Mouse (Mus musculus) hindbrain, embryonic 10.5 days (tissue): ENCODE data around the gene Ago3. TPM values are rescaled to one million over a fixed set of nuclear protein-coding genes. Genes with fewer than 3 reads are reported as not detected.

Source experiments
- DNase-seq: peaks from one replicate; pipeline ENCODE4 v3.0.0-alpha.2; 2017; ENCODE audit warnings: low spot score
- H3K27ac ChIP-seq: fragments of 300-500 bp; sonication (generic); 2 replicates; pipeline ENCODE4 v1.5.1; 2016; ENCODE audit warnings: mild to moderate bottlenecking, moderate library complexity
- H3K27me3 ChIP-seq: fragments of 300-500 bp; sonication (generic); 2 replicates; pipeline ENCODE4 v1.6.1; 2016; ENCODE audit warnings: mild to moderate bottlenecking; ENCODE audit not compliant: poor library complexity, insufficient read depth, severe bottlenecking
- H3K36me3 ChIP-seq: fragments of 300-500 bp; sonication (generic); 2 replicates; pipeline ENCODE4 v1.6.1; 2016; ENCODE audit warnings: mild to moderate bottlenecking, moderate library complexity
- H3K4me1 ChIP-seq: fragments of 300-500 bp; sonication (generic); replicated peaks from 2 replicates; pipeline ENCODE4 v1.6.1; 2016; ENCODE audit warnings: mild to moderate bottlenecking
- H3K4me3 ChIP-seq: fragments of 300-500 bp; sonication (generic); 2 replicates; pipeline ENCODE4 v1.5.1; 2016; ENCODE audit warnings: mild to moderate bottlenecking, moderate library complexity
- H3K9me3 ChIP-seq: fragments of 300-500 bp; sonication (generic); 2 replicates; pipeline ENCODE4 v1.6.1; 2016; ENCODE audit warnings: mild to moderate bottlenecking, moderate library complexity
- WGBS: fragments of 180-500 bp; shearing (Covaris S2); methylation state at CpG from one replicate; pipeline ENCODE4 v1.1.7; 2016; 5-methylcytosine and 5-hydroxymethylcytosine counted together
- polyA plus RNA-seq: library from polyadenylated mRNA; unstranded; fragments of >200 nt; fragmentation: Nextera tagmentation; extraction: Ambion mirVana; gene quantifications from 2 replicates; pipeline ENCODE4 v1.2.1, GENCODE M21; 2016

Ago3 gene
- polyA plus RNA-seq, 1 experiment from 2014 or later = 12.6 TPM

GRCm38 (mm10) chr4:126301584-126302309 lies 127.6 kb downstream of the Ago3 start:
- Histone ChIP-seq H3K4me3 (peak overlapping the region; percentile 45), H3K9me3 (peaks cover 8% of the 10 kb centered on the region), H3K4me1 (peaks cover 31% of the 10 kb centered on the region), H3K27me3 (peaks cover 78% of the 10 kb centered on the region), H3K27ac (0 out of 2 replicates have a peak overlapping the region, but pooled peaks have one; percentile 46), H3K36me3 (no peaks in the 10 kb centered on the region)
- peak; percentile 49 for DNase-seq
- WGBS = 4% methylated on average over 27 of the region's 27 CpGs

- peak overlapping the region; percentile 46; the same call in 1 of the 2 replicates for H3K27ac ChIP-seq
- no peak for DNase-seq
- WGBS = 1% methylated on average over 50 of the region's 50 CpGs
Measured at GRCm38 (mm10) chr4:126300916-126301583, 128.3 kb downstream of the Ago3 start.

GRCm38 (mm10) chr4:126296617-126297101 lies 132.7 kb downstream of the Ago3 start:
- Histone ChIP-seq H3K4me3 (peak overlapping the region; percentile 49), H3K27me3 (peaks cover 75% of the 10 kb centered on the region), H3K9me3 (peaks cover 3% of the 10 kb centered on the region; the same call in 1 of the 2 replicates), H3K36me3 (no peaks in the 10 kb centered on the region), H3K27ac (peak overlapping the region; percentile 73), H3K4me1 (peaks cover 31% of the 10 kb centered on the region)
- 1% methylated on average over 34 of the region's 34 CpGs for WGBS
- peak; percentile 66 for DNase-seq

More at GRCm38 (mm10) chr4:126300916-126301583, 128.3 kb downstream of the Ago3 start:
- Histone ChIP-seq H3K27me3 (peaks cover 85% of the 10 kb centered on the region), H3K4me1 (peaks cover 38% of the 10 kb centered on the region), H3K36me3 (no peaks in the 10 kb centered on the region), H3K9me3 (peaks cover 6% of the 10 kb centered on the region), H3K4me3 (peak overlapping the region; percentile 45)

GRCm38 (mm10) chr4:126295937-126296336 lies 133.4 kb downstream of the Ago3 start:
- no peak overlapping the region for H3K4me3 ChIP-seq

GRCm38 (mm10) chr4:126295152-126295551 lies 134.2 kb downstream of the Ago3 start:
- Histone ChIP-seq H3K9me3 (peaks cover 3% of the 10 kb centered on the region; the same call in 1 of the 2 replicates), H3K27me3 (peaks cover 66% of the 10 kb centered on the region), H3K4me1 (peaks cover 24% of the 10 kb centered on the region), H3K4me3 (no peak overlapping the region), H3K36me3 (no peaks in the 10 kb centered on the region), H3K27ac (no peak overlapping the region)
- no peak for DNase-seq
- 72% methylated on average over 6 of the region's 6 CpGs for WGBS

More at GRCm38 (mm10) chr4:126295937-126296336, 133.4 kb downstream of the Ago3 start:
- H3K27ac ChIP-seq = no peak overlapping the region
- WGBS = 43% methylated on average over 4 of the region's 4 CpGs
- DNase-seq = no peak
- H3K4me1 ChIP-seq = peaks cover 30% of the 10 kb centered on the region
- peaks cover 73% of the 10 kb centered on the region for H3K27me3 ChIP-seq
- H3K36me3 ChIP-seq = no peaks in the 10 kb centered on the region
- peaks cover 3% of the 10 kb centered on the region; the same call in 1 of the 2 replicates for H3K9me3 ChIP-seq

GRCm38 (mm10) chr4:126291196-126291595 lies 138.2 kb downstream of the Ago3 start:
- Histone ChIP-seq H3K4me3 (no peak overlapping the region), H3K4me1 (peaks cover 32% of the 10 kb centered on the region), H3K27ac (no peak overlapping the region), H3K27me3 (peaks cover 66% of the 10 kb centered on the region), H3K9me3 (0 out of 2 replicates have a peak, but pooled peaks cover 2% of the 10 kb centered on the region), H3K36me3 (no peaks in the 10 kb centered on the region)
- no peak for DNase-seq
- WGBS = 38% methylated on average over 13 of the region's 13 CpGs

GRCm38 (mm10) chr4:126290314-126290713 lies 139.0 kb downstream of the Ago3 start:
- Histone ChIP-seq H3K4me3 (no peak overlapping the region), H3K9me3 (peaks cover 9% of the 10 kb centered on the region; the same call in 1 of the 2 replicates), H3K4me1 (peaks cover 32% of the 10 kb centered on the region), H3K27me3 (peaks cover 66% of the 10 kb centered on the region), H3K36me3 (no peaks in the 10 kb centered on the region), H3K27ac (no peak overlapping the region)
- 79% methylated on average over 8 of the region's 8 CpGs for WGBS
- DNase-seq = no peak

GRCm38 (mm10) chr4:126288085-126288666 lies 141.2 kb downstream of the Ago3 start:
- no peak overlapping the region for H3K27ac ChIP-seq
- 38% methylated on average over 17 of the region's 17 CpGs for WGBS
- peaks cover 9% of the 10 kb centered on the region; the same call in 1 of the 2 replicates for H3K9me3 ChIP-seq
- peaks cover 32% of the 10 kb centered on the region for H3K4me1 ChIP-seq
- H3K4me3 ChIP-seq = peak overlapping the region; percentile 19; the same call in 1 of the 2 replicates
- H3K27me3 ChIP-seq = peaks cover 76% of the 10 kb centered on the region
- DNase-seq = no peak
- H3K36me3 ChIP-seq = no peaks in the 10 kb centered on the region

- peaks cover 76% of the 10 kb centered on the region for H3K27me3 ChIP-seq
- H3K9me3 ChIP-seq = peaks cover 9% of the 10 kb centered on the region; the same call in 1 of the 2 replicates
- H3K36me3 ChIP-seq = no peaks in the 10 kb centered on the region
- H3K4me1 ChIP-seq = peaks cover 32% of the 10 kb centered on the region
- peak overlapping the region; percentile 50 for H3K4me3 ChIP-seq
- DNase-seq = no peak
- H3K27ac ChIP-seq = no peak overlapping the region
- 29% methylated on average over 11 of the region's 11 CpGs for WGBS
Measured at GRCm38 (mm10) chr4:126287302-126287995, 141.9 kb downstream of the Ago3 start.

- peak; percentile 38 for DNase-seq
- Histone ChIP-seq H3K27ac (peak within 1 kb of the TSS; percentile 59), H3K4me3 (peak within 1 kb of the TSS; percentile 50), H3K9me3 (peaks cover 9% of the 10 kb centered on the region; the same call in 1 of the 2 replicates), H3K36me3 (no peaks in the 10 kb centered on the region), H3K4me1 (peaks cover 37% of the 10 kb centered on the region), H3K27me3 (peaks cover 76% of the 10 kb centered on the region)
- WGBS = 3% methylated on average over 42 of the region's 42 CpGs
Measured at GRCm38 (mm10) chr4:126286492-126286891, 142.9 kb downstream of the Ago3 start, which contains the start of gene Col8a2. Col8a2 (plus strand) TSS chr4:126286793.

GRCm38 (mm10) chr4:126283582-126283981 lies 145.8 kb downstream of the Ago3 start:
- peaks cover 62% of the 10 kb centered on the region for H3K27me3 ChIP-seq
- no peak overlapping the region for H3K4me3 ChIP-seq
- peaks cover 53% of the 10 kb centered on the region for H3K4me1 ChIP-seq
- peaks cover 9% of the 10 kb centered on the region; the same call in 1 of the 2 replicates for H3K9me3 ChIP-seq
- H3K27ac ChIP-seq = no peak overlapping the region
- WGBS = 88% methylated on average over 8 of the region's 8 CpGs
- no peaks in the 10 kb centered on the region for H3K36me3 ChIP-seq
- DNase-seq = no peak

GRCm38 (mm10) chr4:126281706-126282105 lies 147.7 kb downstream of the Ago3 start:
- WGBS = 65% methylated on average over 9 of the region's 9 CpGs
- DNase-seq = no peak
- Histone ChIP-seq H3K36me3 (no peaks in the 10 kb centered on the region), H3K27ac (0 out of 2 replicates have a peak overlapping the region, but pooled peaks have one; percentile 50), H3K4me3 (no peak overlapping the region), H3K4me1 (peaks cover 46% of the 10 kb centered on the region), H3K9me3 (peaks cover 9% of the 10 kb centered on the region; the same call in 1 of the 2 replicates), H3K27me3 (peaks cover 44% of the 10 kb centered on the region)
